Mouse (Mus musculus) bone marrow, adult 2 months (tissue): ENCODE results near the gene Apol7a.
"Not testable (repeated sequence)": the region's sequence is repeated elsewhere in the genome, so short reads cannot be mapped to it uniquely, and the experiment has no call there.

Source experiments
- CTCF ChIP-seq: fragments of 200-500 bp; IDR thresholded peaks from 2 replicates; pipeline ENCODE4 v1.5.1; 2011; ENCODE audit warnings: low read length, control low read depth; ENCODE audit not compliant: control insufficient read depth, insufficient read depth
- POLR2A ChIP-seq: fragments of 200-500 bp; IDR thresholded peaks from 2 replicates; pipeline ENCODE4 v1.6.1; 2011; ENCODE audit warnings: low read depth, mild to moderate bottlenecking, control low read depth, low read length, borderline replicate concordance; ENCODE audit not compliant: control insufficient read depth

- not testable (repeated sequence) for TF ChIP-seq POLR2A, CTCF
Observed at GRCm38 (mm10) chr15:77415653-77416052, 16.7 kb upstream of the Apol7a start.
